Comparison of ENCODE assay signal across 8 mouse cellular contexts in genomic region chr15:81576961-81577360, GRCm38 (mm10). TPM values are rescaled to one million over a fixed set of nuclear protein-coding genes. Genes with fewer than 3 reads are reported as not detected.
A peak's percentile ranks its signal among the peaks of the same experiment; 100 is the strongest.
DNase-seq lines count a peak whose midpoint lies in the region; ATAC-seq lines count a peak whose summit lies in the region.
"Had no signal": no experiment of that assay in that cellular context is flagged by ENCODE, and none has a peak within 500 bp of the region (broad histone marks: within the 10 kb centered on the region; RNA-seq: fewer than 3 reads in every experiment).

No protein-coding gene starts in this region.

- H3K27ac ChIP-seq in heart, embryonic 11.5 days (ENCODE audit: low read depth, low read length) = no peak overlapping the region

- no peak for ATAC-seq in heart, embryonic 11.5 days (replicated peaks; ENCODE audit: insufficient number of reproducible peaks, low FRiP score, low TSS enrichment)
- ATAC-seq: lung, postnatal 0 days had no signal

- H3K27me3 ChIP-seq in heart, embryonic 11.5 days (ENCODE audit: control insufficient read depth, insufficient read depth, low read length) = no peaks in the 10 kb centered on the region

- no peaks in the 10 kb centered on the region for H3K36me3 ChIP-seq in heart, embryonic 11.5 days (ENCODE audit: control insufficient read depth, insufficient read depth, low read length)

- intact Hi-C loops in gastrocnemius, postnatal 14 days (cut with DNase I; ENCODE audit: low total_unique reads) = no loop called here

- peak; percentile 25 for DNase-seq in layer of hippocampus, adult 11-12 months (ENCODE audit: low spot score)
- DNase-seq in layer of hippocampus, postnatal 25 days (ENCODE audit: extremely low spot score in 1 of 2, low spot score in 1 of 2) = no peak
- peak; percentile 31 to 40 for DNase-seq in B cell, adult 2 months
- peak; percentile 65 for DNase-seq in ES-CJ7 (ENCODE audit: low read depth, low spot score)
- DNase-seq in layer of hippocampus, adult 9-11 months = peak; percentile 67
- no peak for DNase-seq in gastrocnemius, postnatal 14 days

- H3K4me1 ChIP-seq in heart, embryonic 11.5 days (ENCODE audit: control insufficient read depth, insufficient read depth, low read length) = 0 out of 2 replicates have a peak, but pooled peaks cover 4% of the 10 kb centered on the region

- H3K9me3 ChIP-seq in heart, embryonic 11.5 days (replicated peaks; ENCODE audit: control insufficient read depth, low read length) = no peaks in the 10 kb centered on the region

- H3K9ac ChIP-seq in heart, embryonic 11.5 days (ENCODE audit: low read depth, low read length) = no peak overlapping the region

- 5% methylated on average over 3 of the region's 3 CpGs for WGBS in heart, embryonic 11.5 days (ENCODE audit: insufficient replicate concordance)

- H3K4me3 ChIP-seq in heart, embryonic 11.5 days (ENCODE audit: low read depth, low read length) = no peak overlapping the region

- no peak overlapping the region for H3K4me2 ChIP-seq in heart, embryonic 11.5 days

RNA-seq across cellular contexts. Expression of gene Ep300, which starts 8.2 kb away (rescaled TPM):
- total RNA-seq in layer of hippocampus, postnatal 25 days (2021) = 10 to 100 TPM; 69.2 to 72.8 TPM
- 10 to 100 TPM; 28.7 to 30.8 TPM for total RNA-seq in gastrocnemius, postnatal 14 days (2021)
- 21.4 and 26.9 TPM in 2 replicates for polyA plus RNA-seq in heart, embryonic 11.5 days (2014; fragmentation: Nextera tagmentation; extraction: Ambion mirVana)

Comparison
In these comparisons a context has a peak if more than half of its experiments do, and no peak if none do; other contexts are left out.
1. DNase-seq: peak in layer of hippocampus, adult 11-12 months (single experiment), B cell, adult 2 months (2 of 2), ES-CJ7 (single experiment) and layer of hippocampus, adult 9-11 months (single experiment); none in layer of hippocampus, postnatal 25 days (0 of 2) and gastrocnemius, postnatal 14 days (single experiment).